Mouse (Mus musculus) ES-E14 (cell line): ENCODE results near the gene Kcnk5.

Experiments
- CHD2 ChIP-seq: IDR thresholded peaks from 2 replicates; pipeline ENCODE4 v1.6.1; 2014; ENCODE audit warnings: mild to moderate bottlenecking, low read depth, low read length, inconsistent platforms
- MAFK ChIP-seq: IDR thresholded peaks from 2 replicates; pipeline ENCODE4 v1.6.1; 2014; ENCODE audit warnings: mild to moderate bottlenecking, low read depth, low read length, inconsistent platforms; ENCODE audit not compliant: insufficient read depth
- ZC3H11A ChIP-seq: IDR thresholded peaks from 2 replicates; pipeline ENCODE4 v1.6.1; 2012; ENCODE audit warnings: low read depth, mild to moderate bottlenecking, inconsistent platforms, low read length, borderline replicate concordance

DNA sequence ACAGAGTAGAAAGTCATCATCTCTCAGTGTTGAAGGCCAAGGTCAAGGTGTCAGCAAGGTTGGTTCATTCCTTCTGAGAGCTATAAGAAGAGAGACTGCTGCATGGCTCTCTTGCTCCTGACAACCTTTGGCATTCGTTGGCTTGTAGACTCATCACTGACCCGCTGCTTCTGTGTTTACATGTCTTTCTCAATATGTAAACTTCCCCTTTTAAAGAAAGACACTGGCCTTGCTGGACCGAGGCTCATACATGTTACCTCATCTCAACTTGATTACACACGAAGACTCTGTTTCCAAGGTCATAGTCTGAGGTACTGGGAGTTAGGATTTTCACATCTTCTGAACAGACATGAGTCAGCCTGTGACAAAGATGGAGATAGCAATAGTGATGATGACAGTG is 24.1 kb upstream of the Kcnk5 start:
- TF ChIP-seq CHD2: no peak
- TF ChIP-seq MAFK: no peak
- no peak for TF ChIP-seq ZC3H11A
